Mouse (Mus musculus) T-helper 1 cell (primary cell): ENCODE measurements around the gene Kcnq5.
"Not testable (repeated sequence)": the region's sequence is repeated elsewhere in the genome, so short reads cannot be mapped to it uniquely, and the experiment has no call there.

Experiments used
- in situ Hi-C: fragments of 300-600 bp; cut with MboI, MseI; formaldehyde crosslinking; loops from one replicate; pipeline ENCODE4 v1.15.1; 2025; ENCODE audit warnings: high pct_unique_total_duplicates

Gene Kcnq5

DNA sequence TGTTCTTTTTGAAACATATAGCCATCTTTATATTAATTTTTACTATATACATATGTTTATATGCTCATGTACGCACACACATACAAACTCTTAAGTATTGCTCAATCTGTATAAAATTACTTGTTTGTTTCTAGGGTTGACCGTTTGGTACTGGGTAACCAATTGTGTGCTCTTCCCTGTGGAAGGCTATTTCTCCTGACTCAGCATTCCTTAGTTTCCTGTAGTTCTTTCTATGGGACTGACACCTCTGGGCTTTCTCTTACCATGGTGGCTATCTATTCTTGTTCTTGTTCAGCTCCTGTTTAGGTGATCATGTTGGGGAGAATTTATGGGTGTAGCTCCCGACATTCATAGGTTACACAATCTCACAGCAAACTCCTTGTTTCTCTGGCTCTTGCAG lies 473.1 kb downstream of the Kcnq5 start:
- in situ Hi-C loops = no loop called here

- in situ Hi-C loops = no loop called here
These were observed 475.5 kb downstream of the Kcnq5 start for GRCm38 (mm10) chr1:21486266-21486665.

DNA sequence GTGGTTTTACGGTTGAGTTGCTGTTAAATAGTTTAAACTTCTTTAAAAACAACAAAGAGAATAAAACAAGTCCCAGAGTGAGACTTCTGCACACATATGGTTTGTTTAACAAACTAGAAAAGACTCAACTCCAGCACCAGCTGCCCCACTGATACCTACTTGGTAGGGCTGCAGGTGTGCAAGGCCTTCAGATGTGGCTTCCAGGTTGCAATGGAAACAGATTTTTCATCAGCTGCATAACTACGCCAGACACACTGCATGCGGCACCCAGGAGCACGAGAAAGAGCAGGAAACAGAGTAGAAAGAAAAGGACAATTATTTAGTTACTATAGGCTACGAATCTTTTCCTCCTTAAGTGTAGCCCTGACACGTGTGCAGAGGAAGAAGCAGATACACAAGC lies 492.4 kb downstream of the Kcnq5 start:
- in situ Hi-C loops = loop anchor here (10.0 kb wide), 1 partner anchor 495 kb away; the partner anchor contains the start of gene Kcnq5

DNA sequence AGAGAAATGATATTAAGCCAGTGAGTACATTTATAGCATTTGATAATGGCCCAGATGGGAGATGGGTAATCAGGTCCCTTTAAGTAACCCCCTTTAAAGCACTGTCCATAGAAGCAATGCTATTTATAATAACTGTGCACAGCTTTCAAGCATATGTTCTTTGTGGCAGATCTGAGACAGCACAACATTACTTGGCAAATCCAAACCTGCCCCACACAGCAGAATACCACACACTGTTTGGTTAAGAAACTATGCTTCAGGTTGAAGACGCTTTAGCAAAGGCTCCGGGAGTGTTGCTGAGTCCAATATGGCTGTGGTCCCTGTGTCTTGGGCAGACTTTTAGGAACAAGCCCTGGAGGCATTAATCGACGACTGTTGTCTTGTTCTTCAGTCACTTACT lies 495.3 kb downstream of the Kcnq5 start:
- in situ Hi-C loops = loop anchor here (10.0 kb wide), 1 partner anchor 498 kb away; the partner anchor contains the start of gene Kcnq5

DNA sequence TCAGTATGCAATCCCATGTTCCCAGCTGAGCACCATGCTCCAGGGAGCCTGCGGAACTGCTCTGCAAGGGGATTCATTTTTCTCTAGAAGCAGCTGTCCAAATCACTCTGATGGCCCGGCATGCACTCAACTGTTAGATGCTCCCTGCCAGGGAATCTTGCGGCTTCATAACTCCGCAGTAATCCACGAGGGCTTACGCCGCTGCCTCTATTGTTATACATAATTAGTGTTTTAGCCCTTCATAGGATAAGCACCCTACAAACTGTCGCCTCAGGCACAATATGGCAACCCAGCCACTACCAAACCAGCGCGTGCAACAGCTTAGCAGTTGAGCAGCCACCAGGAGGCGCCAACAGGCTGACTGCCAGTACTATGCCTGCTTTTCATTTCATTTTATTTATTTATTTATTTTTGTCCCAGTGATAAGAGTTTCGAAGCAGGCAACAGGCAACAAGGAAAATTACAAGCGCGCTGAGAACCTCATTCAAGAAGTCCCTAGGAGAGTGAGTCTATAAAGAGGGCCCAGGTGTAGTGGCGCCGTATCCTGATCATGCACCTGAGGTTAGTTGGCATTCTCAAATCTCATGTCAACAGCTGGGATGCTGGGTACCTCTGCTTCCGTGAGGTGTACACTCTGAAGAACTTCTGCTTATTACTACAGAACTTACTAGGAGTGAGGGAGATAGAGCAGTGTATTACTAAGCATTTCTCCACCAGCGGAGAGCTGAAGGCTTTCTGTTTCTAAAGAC lies 500.6 kb downstream of the Kcnq5 start:
- in situ Hi-C loops = loop anchor here (10.0 kb wide), 1 partner anchor 504 kb away; the partner anchor contains the start of gene Kcnq5

GRCm38 (mm10) chr1:21458581-21458980 lies 503.2 kb downstream of the Kcnq5 start:
- in situ Hi-C loops = no loop called here

GRCm38 (mm10) chr1:21455971-21456370 lies 505.8 kb downstream of the Kcnq5 start:
- in situ Hi-C loops = no loop called here

GRCm38 (mm10) chr1:21448227-21448626 lies 513.5 kb downstream of the Kcnq5 start:
- in situ Hi-C loops = no loop called here

DNA sequence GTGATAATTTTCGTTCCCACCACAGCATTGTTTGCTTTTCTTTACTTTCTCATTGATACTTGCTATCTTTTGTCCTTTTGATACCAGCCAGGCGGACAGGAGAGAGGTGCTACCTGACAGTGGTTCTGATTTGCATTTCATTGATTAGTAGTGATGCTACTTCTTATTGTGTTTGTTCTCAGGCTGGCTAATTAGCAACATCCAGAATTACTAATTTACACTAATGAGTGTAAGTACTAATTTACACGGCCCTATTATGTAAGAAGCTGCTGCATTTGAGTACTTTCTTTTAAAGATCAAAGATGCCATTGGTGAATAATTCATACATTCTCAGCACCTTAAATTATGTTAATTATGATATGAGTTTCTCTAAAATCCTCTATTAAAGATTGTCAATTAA lies 525.0 kb downstream of the Kcnq5 start:
- in situ Hi-C loops = no loop called here

DNA sequence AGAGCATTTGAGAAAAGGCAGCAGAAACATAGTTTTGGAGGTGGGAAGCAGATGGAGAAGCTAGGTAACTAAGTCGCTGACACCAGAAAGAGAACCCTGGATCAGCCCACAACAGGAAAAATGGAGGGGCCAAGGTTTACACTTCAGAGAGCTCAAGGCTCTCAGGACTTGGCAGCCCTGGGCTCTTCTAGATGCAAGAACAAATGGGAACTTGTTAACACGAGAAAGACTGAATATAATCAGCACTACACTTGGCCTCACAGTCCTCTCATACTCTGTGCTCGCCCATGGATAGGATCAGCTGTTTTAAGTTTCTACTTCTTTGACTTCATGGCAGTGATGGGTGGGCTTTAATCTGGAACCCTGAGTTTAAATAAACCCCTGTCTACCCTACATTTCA lies 526.9 kb downstream of the Kcnq5 start:
- in situ Hi-C loops = no loop called here

GRCm38 (mm10) chr1:21431666-21432065 lies 530.1 kb downstream of the Kcnq5 start:
- in situ Hi-C loops = no loop called here

DNA sequence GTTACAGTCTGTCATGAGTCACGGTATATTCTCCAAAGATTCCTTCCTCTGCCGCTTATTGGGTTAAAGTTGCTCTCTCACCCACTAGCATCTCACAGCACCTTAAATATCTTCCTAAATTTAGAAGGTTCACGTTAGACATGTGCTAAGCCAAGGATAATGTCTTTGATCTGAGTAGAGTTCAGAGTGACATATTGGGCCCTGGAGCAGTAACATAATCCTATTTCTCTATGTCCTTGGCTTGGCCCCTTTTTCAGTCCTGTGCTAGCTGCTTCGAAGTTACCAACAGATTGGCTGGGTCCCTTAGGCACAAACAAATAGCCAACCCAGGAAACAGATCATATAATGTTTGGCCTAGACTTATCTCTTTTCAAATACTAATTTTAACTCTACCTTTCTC lies 533.7 kb downstream of the Kcnq5 start:
- in situ Hi-C loops = no loop called here

DNA sequence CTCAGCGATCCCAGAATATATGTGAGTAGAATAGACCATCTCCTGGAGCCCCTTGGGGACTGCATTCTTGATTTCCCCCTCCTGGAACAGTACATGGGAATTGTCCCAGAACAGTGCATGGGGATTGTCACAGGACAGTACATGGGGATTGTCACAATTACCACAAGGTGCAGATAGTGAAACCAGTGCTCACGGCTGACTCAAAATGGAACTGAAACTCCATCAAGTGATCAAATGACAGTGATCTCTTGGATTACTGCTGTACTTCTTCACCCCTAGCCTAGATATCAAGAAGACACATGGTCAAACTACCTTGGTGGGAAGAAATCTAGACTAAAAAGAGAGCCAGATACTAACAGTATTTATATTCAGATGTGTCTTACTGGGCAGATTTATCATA lies 536.1 kb downstream of the Kcnq5 start:
- in situ Hi-C loops = no loop called here

- in situ Hi-C loops = loop anchor here (5.0 kb wide), 1 partner anchor 553 kb away; no protein-coding TSS in a partner anchor
These were observed 542.4 kb downstream of the Kcnq5 start for GRCm38 (mm10) chr1:21419370-21419769.

- in situ Hi-C loops = loop anchor here (5.0 kb wide), 1 partner anchor 855 kb away; no protein-coding TSS in a partner anchor
These were observed 549.6 kb downstream of the Kcnq5 start for GRCm38 (mm10) chr1:21412197-21412555.

GRCm38 (mm10) chr1:21411331-21412196 lies 550.2 kb downstream of the Kcnq5 start:
- in situ Hi-C loops = loop anchor here (5.0 kb wide), 1 partner anchor 856 kb away; no protein-coding TSS in a partner anchor

DNA sequence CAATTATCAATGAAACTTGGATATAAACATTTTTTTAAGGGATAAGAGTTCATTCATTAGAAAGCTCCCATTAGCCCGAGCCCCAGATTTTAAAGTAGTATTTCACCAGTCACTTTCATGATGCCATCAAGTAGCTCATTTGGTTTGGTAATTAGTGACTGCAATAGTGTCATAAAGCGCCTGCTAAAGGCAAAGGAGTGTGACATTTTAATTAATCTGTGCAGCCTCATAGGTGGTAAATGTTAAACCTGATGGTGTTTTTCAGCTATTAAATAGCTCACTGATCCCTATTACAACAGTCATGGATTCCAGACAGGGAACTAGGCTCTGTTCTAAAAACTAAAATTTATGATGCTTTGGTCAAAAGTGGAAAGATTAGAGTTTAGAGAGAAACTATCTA lies 554.5 kb downstream of the Kcnq5 start:
- in situ Hi-C loops = no loop called here

DNA sequence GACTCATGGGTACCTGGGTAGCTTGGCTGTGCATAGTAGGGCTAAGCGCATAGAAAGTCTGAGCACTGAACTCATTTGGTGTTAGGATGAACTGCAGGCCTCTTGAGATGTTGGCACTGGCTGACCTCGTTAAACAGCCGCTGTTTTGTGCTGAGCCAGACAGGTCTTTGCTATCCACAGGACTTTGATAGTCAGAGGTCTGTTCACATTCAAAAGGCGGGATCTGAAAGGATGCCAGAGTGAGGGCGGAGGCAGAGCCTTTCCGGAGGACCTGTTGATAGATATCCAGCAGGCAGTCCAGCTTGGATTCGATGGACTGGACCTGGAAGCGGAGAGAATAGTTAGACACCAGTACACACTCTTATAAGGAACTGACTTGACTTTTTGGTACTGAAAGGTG lies 558.9 kb downstream of the Kcnq5 start:
- in situ Hi-C loops = no loop called here

- in situ Hi-C loops = no loop called here
These were observed 570.5 kb downstream of the Kcnq5 start for GRCm38 (mm10) chr1:21391138-21391671.

DNA sequence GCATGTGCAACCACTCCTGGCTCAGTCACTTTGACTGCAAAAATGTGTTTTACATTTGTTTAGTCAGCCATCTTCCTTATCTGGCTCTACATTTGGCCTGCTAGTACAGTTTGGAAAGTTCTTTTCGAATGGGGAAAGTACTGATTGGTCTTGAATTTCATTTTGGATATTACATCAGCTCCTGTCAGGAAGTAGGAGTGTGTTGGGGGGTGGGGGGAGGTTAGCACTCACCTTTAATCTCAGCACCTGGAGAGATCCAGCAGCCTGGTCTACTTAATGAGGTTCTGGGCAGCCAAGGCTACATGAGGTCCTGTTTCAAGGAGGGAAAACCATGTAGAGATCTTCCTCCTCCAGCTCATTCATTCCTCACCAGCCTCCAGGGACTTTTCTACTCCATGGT lies 578.5 kb downstream of the Kcnq5 start, which contains the start of gene Khdc1b:
Khdc1b (plus strand) TSS at position 301 of the 400 bp plus-strand sequence.
- in situ Hi-C loops = no loop called here

GRCm38 (mm10) chr1:21368031-21368430 lies 593.7 kb downstream of the Kcnq5 start, which contains the start of gene Khdc1c:
Khdc1c (plus strand) TSS chr1:21368331.
- in situ Hi-C loops = not testable (repeated sequence)

DNA sequence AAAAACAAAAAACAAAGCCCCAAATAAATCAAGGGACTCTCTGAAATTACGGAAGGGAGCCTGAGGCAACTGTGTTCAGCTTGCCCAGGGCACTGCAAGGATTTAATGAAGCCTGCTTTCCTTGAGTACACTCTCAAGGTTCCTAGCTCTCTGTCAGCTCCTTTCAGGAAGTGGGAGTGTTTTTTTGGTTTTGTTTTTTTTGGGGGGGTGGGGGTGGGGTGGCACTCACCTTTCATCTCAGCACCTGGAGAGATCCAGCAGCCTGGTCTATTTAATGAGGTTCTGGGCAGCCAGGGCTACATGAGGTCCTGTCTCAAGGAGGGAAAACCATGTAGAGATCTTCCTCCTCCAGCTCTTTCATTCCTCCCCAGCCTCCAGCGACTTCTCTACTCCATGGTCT lies 612.4 kb downstream of the Kcnq5 start, which contains the start of gene Khdc1a:
Khdc1a (plus strand) TSS at position 301 of the 400 bp plus-strand sequence.
- in situ Hi-C loops = no loop called here
